Mouse (Mus musculus) lung, adult 2 months (tissue): ENCODE data around the gene Ccl22.

ENCODE experiments used
- CTCF ChIP-seq: fragments of 200-500 bp; IDR thresholded peaks from 2 replicates; pipeline ENCODE4 v1.5.1; 2011; ENCODE audit warnings: mild to moderate bottlenecking, low read length, control low read depth; ENCODE audit not compliant: insufficient read depth
- POLR2A ChIP-seq: fragments of 200-500 bp; IDR thresholded peaks from 2 replicates; pipeline ENCODE4 v1.6.1; 2011; ENCODE audit warnings: low read depth, mild to moderate bottlenecking, control low read depth, low read length, borderline replicate concordance; ENCODE audit errors: extremely low read depth

DNA sequence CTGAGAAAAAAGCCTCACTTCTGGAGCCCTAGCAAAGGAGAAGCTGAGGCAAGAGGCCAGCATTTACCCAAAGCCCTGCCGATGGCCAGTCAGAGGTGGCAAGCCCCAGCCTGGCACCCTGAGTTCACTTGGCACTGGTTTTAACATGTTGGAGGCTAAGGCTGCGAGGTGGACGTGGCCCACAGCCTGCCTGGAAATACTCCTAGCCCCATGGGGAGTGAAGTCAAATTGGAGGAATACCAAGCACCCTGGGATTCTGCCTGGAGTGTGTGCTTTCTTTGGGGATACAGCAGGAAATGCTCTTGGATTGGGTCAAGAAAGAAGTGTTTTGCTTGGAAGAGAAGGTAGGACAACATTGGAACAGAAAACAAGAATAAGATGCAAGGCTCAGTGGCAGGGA lies 29.5 kb upstream of the Ccl22 start:
- TF ChIP-seq CTCF, result no peak
- no peak for TF ChIP-seq POLR2A
